Mouse (Mus musculus): ENCODE measurements around the gene Tle1. TPM values are rescaled to one million over a fixed set of nuclear protein-coding genes. Genes with fewer than 3 reads are reported as not detected.

The Tle1 gene
- polyA plus RNA-seq, 1 experiment from 2014 or later: 8.7 TPM

GRCm38 (mm10) chr4:72120050-72120449 is 80.7 kb downstream of the Tle1 start:
- H3K27me3 ChIP-seq (ENCODE audit: control insufficient read depth, insufficient read depth, low read depth, low read length): no peaks in the 10 kb centered on the region
- WGBS (ENCODE audit: insufficient replicate concordance): 64% methylated on average over 6 of the region's 6 CpGs
- no peaks in the 10 kb centered on the region; the same call in none of the 2 replicates for H3K36me3 ChIP-seq (ENCODE audit: control insufficient read depth, insufficient read depth)
- H3K4me2 ChIP-seq (ENCODE audit: low read depth, low read length): no peak overlapping the region
- H3K4me1 ChIP-seq (ENCODE audit: control insufficient read depth, low read depth, low read length): no peaks in the 10 kb centered on the region
- no peak for ATAC-seq (ENCODE audit: low read depth)
- no peak overlapping the region for H3K27ac ChIP-seq (ENCODE audit: low read length)
- H3K9me3 ChIP-seq (replicated peaks; ENCODE audit: control insufficient read depth, low read length): no peaks in the 10 kb centered on the region
- H3K4me3 ChIP-seq (ENCODE audit: low read depth, low read length): no peak overlapping the region
- no peak overlapping the region for H3K9ac ChIP-seq (ENCODE audit: low read depth, low read length)

GRCm38 (mm10) chr4:72105702-72106101 is 95.0 kb downstream of the Tle1 start:
- Histone ChIP-seq H3K27ac (ENCODE audit: low read length) (no peak overlapping the region), H3K4me2 (ENCODE audit: low read depth, low read length) (no peak overlapping the region), H3K9me3 (replicated peaks; ENCODE audit: control insufficient read depth, low read length) (no peaks in the 10 kb centered on the region), H3K4me1 (ENCODE audit: control insufficient read depth, low read depth, low read length) (no peaks in the 10 kb centered on the region), H3K36me3 (ENCODE audit: control insufficient read depth, insufficient read depth) (no peaks in the 10 kb centered on the region), H3K9ac (ENCODE audit: low read depth, low read length) (no peak overlapping the region), H3K4me3 (ENCODE audit: low read depth, low read length) (no peak overlapping the region), H3K27me3 (ENCODE audit: control insufficient read depth, insufficient read depth, low read depth, low read length) (no peaks in the 10 kb centered on the region)
- ATAC-seq (ENCODE audit: low read depth): no peak

- no peaks in the 10 kb centered on the region for H3K27me3 ChIP-seq (ENCODE audit: control insufficient read depth, insufficient read depth, low read depth, low read length)
- H3K4me2 ChIP-seq (ENCODE audit: low read depth, low read length): no peak overlapping the region
- H3K9me3 ChIP-seq (replicated peaks; ENCODE audit: control insufficient read depth, low read length): no peaks in the 10 kb centered on the region
- H3K9ac ChIP-seq (ENCODE audit: low read depth, low read length): no peak overlapping the region
- no peaks in the 10 kb centered on the region for H3K36me3 ChIP-seq (ENCODE audit: control insufficient read depth, insufficient read depth)
- no peak overlapping the region for H3K4me3 ChIP-seq (ENCODE audit: low read depth, low read length)
- no peaks in the 10 kb centered on the region for H3K4me1 ChIP-seq (ENCODE audit: control insufficient read depth, low read depth, low read length)
- no peak for ATAC-seq (ENCODE audit: low read depth)
- H3K27ac ChIP-seq (ENCODE audit: low read length): no peak overlapping the region
These were observed 96.5 kb downstream of the Tle1 start for GRCm38 (mm10) chr4:72104186-72104585.

GRCm38 (mm10) chr4:72087811-72088210 is 112.9 kb downstream of the Tle1 start:
- H3K27me3 ChIP-seq (ENCODE audit: control insufficient read depth, insufficient read depth, low read depth, low read length): no peaks in the 10 kb centered on the region
- 66% methylated on average over 4 of the region's 4 CpGs for WGBS (ENCODE audit: insufficient replicate concordance)
- no peak overlapping the region for H3K4me3 ChIP-seq (ENCODE audit: low read depth, low read length)
- H3K9ac ChIP-seq (ENCODE audit: low read depth, low read length): no peak overlapping the region
- no peaks in the 10 kb centered on the region for H3K9me3 ChIP-seq (replicated peaks; ENCODE audit: control insufficient read depth, low read length)
- no peak overlapping the region for H3K4me2 ChIP-seq (ENCODE audit: low read depth, low read length)
- H3K4me1 ChIP-seq (ENCODE audit: control insufficient read depth, low read depth, low read length): no peaks in the 10 kb centered on the region
- H3K36me3 ChIP-seq (ENCODE audit: control insufficient read depth, insufficient read depth): no peaks in the 10 kb centered on the region
- no peak for ATAC-seq (ENCODE audit: low read depth)
- H3K27ac ChIP-seq (ENCODE audit: low read length): no peak overlapping the region

GRCm38 (mm10) chr4:72069111-72069534 is 131.6 kb downstream of the Tle1 start:
- H3K27ac ChIP-seq (ENCODE audit: low read length): no peak overlapping the region
- H3K4me1 ChIP-seq (ENCODE audit: control insufficient read depth, low read depth, low read length): no peaks in the 10 kb centered on the region
- no peak overlapping the region for H3K4me3 ChIP-seq (ENCODE audit: low read depth, low read length)
- H3K9me3 ChIP-seq (replicated peaks; ENCODE audit: control insufficient read depth, low read length): no peaks in the 10 kb centered on the region
- ATAC-seq (ENCODE audit: low read depth): no peak
- H3K4me2 ChIP-seq (ENCODE audit: low read depth, low read length): no peak overlapping the region
- H3K36me3 ChIP-seq (ENCODE audit: control insufficient read depth, insufficient read depth): no peaks in the 10 kb centered on the region
- H3K9ac ChIP-seq (ENCODE audit: low read depth, low read length): no peak overlapping the region
- WGBS (ENCODE audit: insufficient replicate concordance): 49% methylated on average over 5 of the region's 5 CpGs
- no peaks in the 10 kb centered on the region for H3K27me3 ChIP-seq (ENCODE audit: control insufficient read depth, insufficient read depth, low read depth, low read length)

GRCm38 (mm10) chr4:72067937-72068336 is 132.8 kb downstream of the Tle1 start:
- Histone ChIP-seq H3K4me2 (ENCODE audit: low read depth, low read length) (no peak overlapping the region), H3K9me3 (replicated peaks; ENCODE audit: control insufficient read depth, low read length) (no peaks in the 10 kb centered on the region), H3K9ac (ENCODE audit: low read depth, low read length) (no peak overlapping the region), H3K4me1 (ENCODE audit: control insufficient read depth, low read depth, low read length) (no peaks in the 10 kb centered on the region), H3K27ac (ENCODE audit: low read length) (no peak overlapping the region), H3K27me3 (ENCODE audit: control insufficient read depth, insufficient read depth, low read depth, low read length) (no peaks in the 10 kb centered on the region), H3K4me3 (ENCODE audit: low read depth, low read length) (no peak overlapping the region), H3K36me3 (ENCODE audit: control insufficient read depth, insufficient read depth) (no peaks in the 10 kb centered on the region)
- WGBS (ENCODE audit: insufficient replicate concordance): 66% methylated on average over 3 of the region's 3 CpGs
- no peak for ATAC-seq (ENCODE audit: low read depth)

All from liver, embryonic 16.5 days (tissue).